Mouse (Mus musculus) forelimb bud, embryonic 11.5 days (tissue): Measurements from ENCODE around the gene Gm43738.

Source experiments
- DNase-seq: peaks from one replicate; pipeline ENCODE4 v3.0.0-alpha.2; 2012; ENCODE audit warnings: low read depth, low spot score

Gene Gm43738

DNA sequence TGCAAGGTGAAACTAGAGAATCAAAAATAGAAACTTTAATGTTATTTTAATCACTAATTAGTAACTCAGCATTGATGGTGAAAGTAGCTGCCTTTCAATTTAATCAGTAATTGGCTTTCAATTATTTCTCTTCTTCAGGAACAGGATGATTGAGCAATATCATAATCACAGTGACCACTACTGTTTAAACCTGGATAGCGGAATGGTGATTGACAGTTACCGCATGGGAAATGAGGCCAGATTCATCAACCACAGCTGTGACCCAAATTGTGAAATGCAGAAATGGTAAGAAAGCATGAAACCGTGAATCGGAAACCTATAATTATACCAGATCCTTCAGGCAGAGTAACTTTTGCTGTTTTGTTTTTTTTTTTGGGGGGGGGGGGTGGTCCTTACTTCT, 57.5 kb downstream of the Gm43738 start:
- no peak for DNase-seq
